Mouse (Mus musculus): ENCODE results near the gene Kcmf1.
A peak's percentile ranks its signal among the peaks of the same experiment; 100 is the strongest.
"Not testable (repeated sequence)": the region's sequence is repeated elsewhere in the genome, so short reads cannot be mapped to it uniquely, and the experiment has no call there.

Kcmf1 gene

GRCm38 (mm10) chr6:72898244-72899200 lies 1.3 kb downstream of the Kcmf1 start:
- peak; percentile 85 for DNase-seq (ENCODE audit: low spot score)

- DNase-seq (ENCODE audit: low spot score), result no peak
These were observed 4.8 kb downstream of the Kcmf1 start for GRCm38 (mm10) chr6:72895000-72895399.

GRCm38 (mm10) chr6:72891238-72891637 lies 8.5 kb downstream of the Kcmf1 start:
- DNase-seq (ENCODE audit: low spot score), result no peak

- DNase-seq (ENCODE audit: low spot score), result no peak
These were observed 11.1 kb downstream of the Kcmf1 start for GRCm38 (mm10) chr6:72888655-72889054.

GRCm38 (mm10) chr6:72885268-72885667 lies 14.5 kb downstream of the Kcmf1 start:
- DNase-seq (ENCODE audit: low spot score), result no peak

- no peak for DNase-seq (ENCODE audit: low spot score)
These were observed 15.0 kb downstream of the Kcmf1 start for GRCm38 (mm10) chr6:72884767-72885166.

GRCm38 (mm10) chr6:72882661-72883458 lies 16.9 kb downstream of the Kcmf1 start:
- no peak for DNase-seq (ENCODE audit: low spot score)

- no peak for DNase-seq (ENCODE audit: low spot score)
These were observed 17.6 kb downstream of the Kcmf1 start for GRCm38 (mm10) chr6:72882222-72882621.

GRCm38 (mm10) chr6:72881619-72881979 lies 18.2 kb downstream of the Kcmf1 start:
- no peak for DNase-seq (ENCODE audit: low spot score)

- no peak for DNase-seq (ENCODE audit: low spot score)
These were observed 18.7 kb downstream of the Kcmf1 start for GRCm38 (mm10) chr6:72880913-72881618.

- DNase-seq (ENCODE audit: low spot score), result no peak
These were observed 23.1 kb downstream of the Kcmf1 start for GRCm38 (mm10) chr6:72876629-72877028.

GRCm38 (mm10) chr6:72873338-72873737 lies 26.4 kb downstream of the Kcmf1 start:
- peak; percentile 36 for DNase-seq (ENCODE audit: low spot score)

- no peak for DNase-seq (ENCODE audit: low spot score)
These were observed 27.5 kb downstream of the Kcmf1 start for GRCm38 (mm10) chr6:72872276-72872675.

GRCm38 (mm10) chr6:72869601-72870000 lies 30.2 kb downstream of the Kcmf1 start:
- no peak for DNase-seq (ENCODE audit: low spot score)

GRCm38 (mm10) chr6:72868688-72869087 lies 31.1 kb downstream of the Kcmf1 start:
- peak; percentile 45 for DNase-seq (ENCODE audit: low spot score)

GRCm38 (mm10) chr6:72867746-72868145 lies 32.0 kb downstream of the Kcmf1 start:
- DNase-seq (ENCODE audit: low spot score), result no peak

- no peak for DNase-seq (ENCODE audit: low spot score)
These were observed 33.5 kb downstream of the Kcmf1 start for GRCm38 (mm10) chr6:72866232-72866631.

- DNase-seq (ENCODE audit: low spot score), result not testable (repeated sequence)
These were observed 37.1 kb downstream of the Kcmf1 start for GRCm38 (mm10) chr6:72862686-72863085.

GRCm38 (mm10) chr6:72854256-72854655 lies 45.5 kb downstream of the Kcmf1 start:
- DNase-seq (ENCODE audit: low spot score), result no peak

- no peak for DNase-seq (ENCODE audit: low spot score)
These were observed 47.6 kb downstream of the Kcmf1 start for GRCm38 (mm10) chr6:72852180-72852579.

- DNase-seq (ENCODE audit: low spot score), result no peak
These were observed 48.1 kb downstream of the Kcmf1 start for GRCm38 (mm10) chr6:72851633-72852032.

- DNase-seq (ENCODE audit: low spot score), result no peak
These were observed 57.7 kb downstream of the Kcmf1 start for GRCm38 (mm10) chr6:72841986-72842502.

Measured in testis, postnatal 14 days (tissue).